Mouse (Mus musculus): ENCODE results near the gene Lrrc72. TPM values are rescaled to one million over a fixed set of nuclear protein-coding genes. Genes with fewer than 3 reads are reported as not detected.

Lrrc72 gene
- not detected for polyA plus RNA-seq (2017; shearing (Covaris generic))

DNA sequence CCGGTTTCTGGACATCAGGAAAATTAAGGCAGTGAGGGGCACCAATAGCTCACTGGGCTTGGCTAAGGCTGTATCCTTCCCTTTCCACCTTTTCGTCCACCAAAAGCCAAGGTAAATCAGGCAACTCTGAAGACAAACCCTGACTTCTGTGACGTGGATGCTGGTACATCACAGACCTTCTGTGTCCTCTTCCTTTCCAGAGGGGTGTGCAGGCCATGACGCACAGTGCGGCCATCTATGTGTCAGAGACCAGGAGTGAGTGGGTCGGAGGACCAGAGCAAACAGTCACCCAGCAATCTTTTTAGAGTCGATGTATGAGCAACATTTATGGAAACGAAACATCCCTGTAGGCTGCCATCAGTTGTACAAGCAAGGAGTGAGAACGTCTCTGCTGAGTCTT lies at the start of gene Lrrc72:
TSS of gene Lrrc72 (minus strand) at position 101 of the 400 bp plus-strand sequence.

Other genes with a start within 250 kb of the Lrrc72 start
- gene Tspan13, start 210.9 kb downstream of the Lrrc72 start, polyA plus RNA-seq (2017; shearing (Covaris generic)) = 386 TPM
- 48.8 TPM for gene Ankmy2, start 96.3 kb downstream of the Lrrc72 start, polyA plus RNA-seq (2017; shearing (Covaris generic))
- gene Bzw2, start 95.3 kb downstream of the Lrrc72 start, polyA plus RNA-seq (2017; shearing (Covaris generic)) = 171 TPM
- gene Sostdc1, start 60.7 kb upstream of the Lrrc72 start, polyA plus RNA-seq (2017; shearing (Covaris generic)) = 24.9 TPM
- gene Ispd, start 128.1 kb upstream of the Lrrc72 start, polyA plus RNA-seq (2017; shearing (Covaris generic)) = 2.7 TPM
- gene D630036H23Rik, start 128.8 kb upstream of the Lrrc72 start, polyA plus RNA-seq (2017; shearing (Covaris generic)) = not detected

Data from activated CD4-positive, CD25-positive, alpha-beta regulatory T cell, adult 9 weeks (primary cell).